Mouse (Mus musculus) stomach, embryonic 15.5 days (tissue): ENCODE results near the gene Fhl2. TPM values are rescaled to one million over a fixed set of nuclear protein-coding genes. Genes with fewer than 3 reads are reported as not detected.

Experiments
- ATAC-seq: fragments of 200-750 bp; cut with Nextera tagmentation; 2 replicates; pipeline ENCODE4 v1.8.0; 2017; ENCODE audit warnings: low read depth, moderate number of reproducible peaks, moderate TSS enrichment; ENCODE audit not compliant: insufficient read depth, low FRiP score
- H3K27ac ChIP-seq: fragments of 300-500 bp; sonication (generic); 2 replicates; pipeline ENCODE4 v1.5.1; 2015; ENCODE audit warnings: mild to moderate bottlenecking, inconsistent platforms
- H3K27me3 ChIP-seq: fragments of 300-500 bp; sonication (generic); replicated peaks from 2 replicates; pipeline ENCODE4 v1.6.1; 2015; ENCODE audit warnings: inconsistent platforms
- H3K36me3 ChIP-seq: fragments of 300-500 bp; sonication (generic); 2 replicates; pipeline ENCODE4 v1.6.1; 2015; ENCODE audit warnings: inconsistent platforms
- H3K4me1 ChIP-seq: fragments of 300-500 bp; sonication (generic); 2 replicates; pipeline ENCODE4 v1.6.1; 2015; ENCODE audit warnings: inconsistent platforms
- H3K4me2 ChIP-seq: fragments of 300-500 bp; sonication (generic); 2 replicates; pipeline ENCODE4 v1.6.1; 2015; ENCODE audit warnings: mild to moderate bottlenecking, inconsistent platforms
- H3K4me3 ChIP-seq: fragments of 300-500 bp; sonication (generic); replicated peaks from 2 replicates; pipeline ENCODE4 v1.5.1; 2015; ENCODE audit warnings: inconsistent platforms
- H3K9ac ChIP-seq: fragments of 300-500 bp; sonication (generic); 2 replicates; pipeline ENCODE4 v1.6.1; 2015; ENCODE audit warnings: inconsistent platforms
- H3K9me3 ChIP-seq: fragments of 300-500 bp; sonication (generic); 2 replicates; pipeline ENCODE4 v1.6.1; 2016; ENCODE audit warnings: inconsistent platforms
- WGBS: fragments of 180-500 bp; shearing (Covaris S2); methylation state at CpG from one replicate; pipeline ENCODE4 v1.1.7; 2015; 5-methylcytosine and 5-hydroxymethylcytosine counted together
- polyA plus RNA-seq: library from polyadenylated mRNA; unstranded; fragments of >200 nt; fragmentation: Nextera tagmentation; extraction: Ambion mirVana; gene quantifications from 2 replicates; pipeline ENCODE4 v1.2.1, GENCODE M21; 2015

Fhl2 gene
- polyA plus RNA-seq, 1 experiment from 2014 or later: 72.1 TPM

DNA sequence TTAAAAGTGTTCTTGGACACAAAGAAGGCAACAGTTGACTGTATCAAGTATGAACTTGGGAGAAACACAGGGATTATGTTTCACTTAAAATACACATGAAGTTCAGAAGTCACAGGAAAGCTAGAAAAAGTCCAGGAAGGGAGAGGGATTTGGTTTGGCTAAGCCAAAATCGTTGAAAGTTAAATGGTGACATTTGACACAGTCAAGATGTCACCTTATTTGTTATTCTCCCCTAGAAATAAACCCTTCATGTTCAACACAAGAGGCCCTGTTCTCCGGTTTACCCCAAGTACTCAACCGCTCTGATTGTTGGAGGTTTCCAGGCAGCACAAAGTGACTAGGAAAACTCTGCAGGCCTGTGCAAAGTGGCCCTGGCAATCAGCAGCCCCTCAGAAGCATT, 18.8 kb upstream of the Fhl2 start:
- Histone ChIP-seq H3K36me3 (no peaks in the 10 kb centered on the region), H3K9ac (no peak overlapping the region), H3K9me3 (no peaks in the 10 kb centered on the region), H3K27me3 (no peaks in the 10 kb centered on the region), H3K4me2 (no peak overlapping the region), H3K4me1 (no peaks in the 10 kb centered on the region; the same call in 1 of the 2 replicates), H3K4me3 (no peak overlapping the region), H3K27ac (peak overlapping the region; percentile 37)
- ATAC-seq: peak; percentile 27; the same call in 1 of the 2 replicates
- 41% methylated on average over 3 of the region's 3 CpGs for WGBS

DNA sequence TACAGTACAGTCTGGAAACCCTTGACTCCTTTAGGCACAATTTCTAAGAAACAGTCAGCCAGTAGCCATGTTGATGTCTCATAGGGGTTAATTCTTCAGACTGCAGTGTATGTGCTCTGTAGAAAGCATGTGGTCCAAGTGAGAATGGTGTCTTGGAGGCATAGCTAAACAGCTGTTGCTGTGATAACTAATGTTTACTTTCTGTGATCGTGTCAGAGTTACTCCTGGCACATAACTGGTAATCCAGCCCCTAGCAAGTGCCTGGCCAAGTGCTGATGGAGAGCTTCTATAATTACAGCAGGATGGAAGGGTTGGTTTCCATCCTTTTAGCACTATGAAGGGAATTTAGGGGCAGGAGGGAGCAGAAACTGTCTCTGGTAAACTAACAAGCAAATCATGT, 14.5 kb upstream of the Fhl2 start:
- Histone ChIP-seq H3K4me2 (no peak overlapping the region), H3K9ac (no peak overlapping the region), H3K27me3 (no peaks in the 10 kb centered on the region), H3K27ac (no peak overlapping the region), H3K4me3 (no peak overlapping the region), H3K4me1 (no peaks in the 10 kb centered on the region), H3K36me3 (no peaks in the 10 kb centered on the region), H3K9me3 (no peaks in the 10 kb centered on the region)
- WGBS: 11% methylated on average over 1 of the region's 1 CpGs
- no peak for ATAC-seq

DNA sequence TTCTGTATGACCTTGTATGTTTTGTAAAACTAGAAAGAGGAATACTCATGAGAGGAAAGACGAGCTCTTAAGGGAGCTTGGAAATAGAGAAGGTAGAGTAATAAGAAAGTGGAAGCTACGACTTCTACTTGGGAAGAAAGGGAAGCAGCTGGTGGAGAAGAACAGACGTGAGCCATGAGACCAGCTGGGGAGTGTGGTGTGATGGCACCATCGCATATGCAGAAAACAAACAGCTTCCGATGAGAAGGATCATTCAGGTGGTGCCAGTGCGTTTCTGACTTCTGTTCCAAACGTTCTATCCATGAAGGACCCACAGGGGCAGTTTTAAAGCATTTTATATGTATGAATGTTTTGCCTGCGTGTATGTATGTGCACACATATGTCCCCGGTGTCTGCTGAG, 13.5 kb upstream of the Fhl2 start:
- ATAC-seq: no peak
- Histone ChIP-seq H3K4me2 (no peak overlapping the region), H3K9ac (no peak overlapping the region), H3K27me3 (no peaks in the 10 kb centered on the region), H3K27ac (no peak overlapping the region), H3K4me3 (no peak overlapping the region), H3K36me3 (no peaks in the 10 kb centered on the region), H3K4me1 (no peaks in the 10 kb centered on the region), H3K9me3 (no peaks in the 10 kb centered on the region)
- WGBS: 80% methylated on average over 9 of the region's 9 CpGs

DNA sequence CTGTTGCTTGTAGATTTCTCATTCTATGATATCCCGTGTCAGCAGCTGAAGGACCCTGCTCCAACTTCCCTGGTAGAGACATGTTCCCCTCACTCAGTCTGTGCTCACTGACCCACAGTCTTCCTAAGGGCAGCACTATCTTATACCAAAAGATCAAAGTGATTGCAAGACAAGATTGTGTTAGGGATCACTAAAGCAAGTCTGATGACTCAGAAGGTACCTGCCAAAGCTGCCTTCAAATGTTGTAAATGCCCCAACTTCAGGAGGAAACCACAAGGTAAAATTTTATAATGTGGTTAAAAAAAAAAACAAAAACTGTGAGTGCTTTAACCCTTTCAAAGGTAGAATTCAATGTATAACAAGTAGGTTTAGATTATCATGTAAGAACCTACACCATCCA, 10.4 kb upstream of the Fhl2 start:
- Histone ChIP-seq H3K27me3 (no peaks in the 10 kb centered on the region), H3K9ac (no peak overlapping the region), H3K27ac (no peak overlapping the region), H3K9me3 (no peaks in the 10 kb centered on the region), H3K4me2 (no peak overlapping the region), H3K4me3 (no peak overlapping the region), H3K4me1 (no peaks in the 10 kb centered on the region), H3K36me3 (no peaks in the 10 kb centered on the region)
- no peak for ATAC-seq
- WGBS: 92% methylated on average over 1 of the region's 1 CpGs

DNA sequence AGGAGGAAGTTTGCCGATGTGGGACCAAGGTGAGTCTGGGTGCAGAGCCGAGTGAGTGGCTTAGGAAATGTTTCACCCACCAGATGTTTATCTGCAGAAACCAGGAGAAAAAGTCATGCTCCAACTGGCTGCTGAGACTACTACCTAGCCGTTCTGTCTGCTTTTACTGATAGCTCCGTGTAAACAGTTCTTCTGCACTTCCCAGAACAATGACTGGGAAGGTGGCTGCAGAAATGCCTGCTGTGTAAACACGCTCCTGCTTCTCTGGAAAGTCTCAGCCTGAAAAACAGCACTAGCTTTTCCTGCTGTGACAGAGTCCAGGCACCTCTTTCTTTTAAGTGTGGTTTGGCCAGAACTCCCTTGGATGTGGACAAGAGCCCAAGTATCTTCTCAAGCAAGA, 6.5 kb upstream of the Fhl2 start:
- no peaks in the 10 kb centered on the region for H3K9me3 ChIP-seq
- H3K4me2 ChIP-seq: no peak overlapping the region
- H3K9ac ChIP-seq: no peak overlapping the region
- no peak overlapping the region for H3K4me3 ChIP-seq
- no peaks in the 10 kb centered on the region for H3K36me3 ChIP-seq
- no peaks in the 10 kb centered on the region for H3K4me1 ChIP-seq
- WGBS: 11% methylated on average over 5 of the region's 5 CpGs
- no peaks in the 10 kb centered on the region for H3K27me3 ChIP-seq
- 0 out of 2 replicates have a peak overlapping the region, but pooled peaks have one; percentile 26 for H3K27ac ChIP-seq
- ATAC-seq: peak; percentile 68; the same call in 1 of the 2 replicates

DNA sequence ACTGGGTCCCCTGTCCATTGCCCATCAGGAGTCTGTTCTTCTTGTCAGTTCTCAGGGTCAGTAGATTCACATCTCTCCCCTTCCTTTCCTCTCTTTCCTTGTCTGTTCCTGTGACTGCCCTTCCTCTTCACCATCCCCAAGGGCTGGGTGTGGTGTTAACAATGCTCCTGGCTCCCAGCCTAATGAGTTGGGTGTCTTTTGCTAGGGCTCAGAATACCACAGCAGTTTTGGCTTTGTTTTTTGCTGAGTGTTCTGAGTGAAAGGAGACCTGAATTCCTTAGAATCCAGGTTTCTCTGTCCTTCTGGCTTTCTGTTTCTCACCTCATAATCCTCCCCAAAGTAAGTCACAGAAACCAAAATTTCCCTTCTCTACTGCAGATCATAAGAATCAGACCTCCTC, 5.4 kb upstream of the Fhl2 start:
- Histone ChIP-seq H3K4me2 (no peak overlapping the region), H3K27me3 (no peaks in the 10 kb centered on the region), H3K36me3 (no peaks in the 10 kb centered on the region), H3K4me3 (no peak overlapping the region), H3K9ac (no peak overlapping the region), H3K27ac (no peak overlapping the region), H3K9me3 (no peaks in the 10 kb centered on the region), H3K4me1 (no peaks in the 10 kb centered on the region)
- ATAC-seq: no peak

DNA sequence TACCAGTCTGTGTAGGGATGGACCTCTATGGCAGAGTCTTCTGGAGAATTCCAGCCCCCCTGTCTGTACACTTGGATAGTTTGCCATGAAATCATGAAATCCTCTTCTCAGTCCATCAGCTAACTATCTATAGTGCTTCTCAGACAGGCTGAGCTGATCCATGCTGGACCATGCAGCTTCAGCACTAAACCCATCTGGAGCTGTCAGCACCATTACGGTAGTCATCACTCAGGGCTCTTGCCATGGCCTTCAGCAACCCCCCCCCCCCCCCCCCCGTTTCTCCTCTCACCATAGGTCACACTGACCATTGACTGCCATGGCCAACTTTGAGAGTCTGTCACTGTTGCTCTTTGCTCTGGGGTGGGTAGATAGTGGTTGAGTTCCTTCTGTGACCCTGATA, 5.0 kb upstream of the Fhl2 start:
- no peak overlapping the region for H3K27ac ChIP-seq
- no peak overlapping the region for H3K9ac ChIP-seq
- no peak overlapping the region for H3K4me3 ChIP-seq
- WGBS: 84% methylated on average over 2 of the region's 2 CpGs
- no peak for ATAC-seq
- no peak overlapping the region for H3K4me2 ChIP-seq
- H3K4me1 ChIP-seq: 0 out of 2 replicates have a peak, but pooled peaks cover under 1% of the 10 kb centered on the region
- H3K9me3 ChIP-seq: no peaks in the 10 kb centered on the region
- no peaks in the 10 kb centered on the region for H3K36me3 ChIP-seq
- no peaks in the 10 kb centered on the region for H3K27me3 ChIP-seq

DNA sequence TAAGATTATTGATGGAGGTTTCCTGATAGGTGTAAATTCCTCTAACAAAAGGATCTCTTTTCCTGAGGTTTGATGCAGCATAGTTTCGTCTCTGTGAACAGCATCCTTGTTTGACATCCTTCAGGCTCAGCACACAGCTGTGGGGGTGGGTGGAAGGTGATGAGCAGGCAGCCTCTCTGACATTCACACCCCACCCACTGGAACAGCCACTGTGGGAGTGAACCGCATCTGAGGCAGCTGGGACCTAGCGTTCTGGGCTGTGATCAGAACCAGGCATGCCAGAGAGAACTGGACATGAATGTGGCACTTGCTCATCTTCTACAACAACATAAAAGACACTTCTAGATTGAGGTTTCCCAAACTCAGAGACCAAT, 3.1 kb upstream of the Fhl2 start:
- Histone ChIP-seq H3K9me3 (no peaks in the 10 kb centered on the region), H3K36me3 (no peaks in the 10 kb centered on the region), H3K9ac (no peak overlapping the region), H3K4me1 (peaks cover 10% of the 10 kb centered on the region; the same call in 1 of the 2 replicates), H3K4me3 (no peak overlapping the region), H3K27me3 (no peaks in the 10 kb centered on the region), H3K27ac (no peak overlapping the region), H3K4me2 (no peak overlapping the region)
- WGBS: 52% methylated on average over 3 of the region's 3 CpGs
- ATAC-seq: no peak

DNA sequence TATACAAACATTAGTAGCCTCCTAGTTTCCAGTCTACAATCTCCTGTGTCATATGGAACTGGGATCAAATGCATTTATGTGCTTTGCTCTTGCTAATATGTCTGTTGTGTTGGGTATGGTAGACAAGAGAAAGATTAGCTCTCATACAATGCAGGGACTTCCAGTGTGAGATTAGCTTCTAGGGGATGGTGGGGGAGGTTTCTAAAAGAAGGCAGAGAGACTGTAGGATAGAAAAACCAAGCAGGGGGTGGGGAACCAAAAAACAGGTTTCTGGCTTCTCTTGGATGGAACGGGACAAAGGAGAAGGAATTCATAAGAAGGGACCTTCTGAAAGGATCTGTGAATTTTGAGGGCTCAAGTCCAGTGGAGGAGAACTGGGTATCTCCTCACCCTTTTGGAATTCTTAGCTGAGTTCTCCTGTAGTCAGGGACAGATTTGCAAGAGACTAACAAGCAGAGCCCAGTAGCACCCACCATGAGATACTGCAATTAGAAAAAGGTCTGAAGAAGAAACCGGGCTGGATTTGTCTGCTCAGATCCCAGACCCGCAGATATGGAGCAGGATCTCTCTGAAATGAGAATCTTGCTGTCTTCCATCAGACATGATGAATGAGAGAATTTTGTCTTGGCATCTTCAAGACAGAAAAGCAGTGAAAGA, 2.6 kb upstream of the Fhl2 start:
- H3K9ac ChIP-seq: no peak overlapping the region
- H3K4me1 ChIP-seq: peaks cover 10% of the 10 kb centered on the region; the same call in 1 of the 2 replicates
- no peak overlapping the region for H3K27ac ChIP-seq
- no peak overlapping the region for H3K4me2 ChIP-seq
- H3K36me3 ChIP-seq: no peaks in the 10 kb centered on the region
- H3K9me3 ChIP-seq: no peaks in the 10 kb centered on the region
- WGBS: 73% methylated on average over 3 of the region's 3 CpGs
- no peaks in the 10 kb centered on the region for H3K27me3 ChIP-seq
- no peak overlapping the region for H3K4me3 ChIP-seq
- ATAC-seq: no peak

DNA sequence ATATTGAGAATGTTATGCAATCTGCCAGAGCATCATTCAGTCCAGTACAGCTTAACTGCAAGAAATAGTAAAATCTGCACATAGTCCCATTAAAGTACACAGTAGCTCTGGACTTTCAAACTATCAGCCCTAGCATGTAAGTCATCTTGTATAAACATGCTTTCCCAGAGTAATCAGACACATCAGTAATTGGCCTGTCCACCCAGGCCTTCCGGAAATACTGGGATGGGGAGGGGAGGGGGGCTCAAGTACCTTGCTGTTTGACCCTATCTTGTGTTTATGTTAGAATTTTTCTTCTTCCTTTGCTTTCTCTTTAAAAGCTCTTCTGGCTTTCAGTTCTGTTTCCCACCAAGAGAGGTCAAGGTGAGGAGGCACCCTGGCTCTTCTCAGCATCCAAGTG, 725 bp downstream of the Fhl2 start:
- no peak overlapping the region for H3K4me3 ChIP-seq
- no peaks in the 10 kb centered on the region for H3K27me3 ChIP-seq
- WGBS: 9% methylated on average over 1 of the region's 1 CpGs
- H3K27ac ChIP-seq: no peak overlapping the region
- ATAC-seq: peak; percentile 31; the same call in 1 of the 2 replicates
- no peak overlapping the region for H3K9ac ChIP-seq
- H3K4me2 ChIP-seq: no peak overlapping the region
- H3K9me3 ChIP-seq: no peaks in the 10 kb centered on the region
- peaks cover 10% of the 10 kb centered on the region; the same call in 1 of the 2 replicates for H3K4me1 ChIP-seq
- no peaks in the 10 kb centered on the region for H3K36me3 ChIP-seq

DNA sequence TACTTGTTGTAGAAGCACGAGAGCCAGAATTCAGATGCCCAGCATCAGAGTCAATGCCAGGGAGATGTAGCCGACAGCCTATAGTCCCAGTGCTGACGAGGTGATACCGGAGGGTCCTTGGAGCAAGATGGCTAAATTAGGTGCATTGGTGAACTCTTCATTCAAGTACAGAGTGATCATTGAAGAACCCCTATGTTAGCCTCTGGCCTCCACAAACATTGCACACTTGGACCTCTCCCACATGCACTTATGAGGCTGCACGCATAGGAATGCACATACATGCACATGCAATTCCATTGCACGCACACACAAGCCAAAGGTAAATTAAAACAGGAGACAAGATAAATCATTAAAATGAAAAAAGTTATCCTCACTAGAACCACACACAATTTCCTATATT, 3.4 kb downstream of the Fhl2 start:
- no peak for ATAC-seq
- 94% methylated on average over 6 of the region's 6 CpGs for WGBS
- no peak overlapping the region for H3K27ac ChIP-seq
- peaks cover 10% of the 10 kb centered on the region; the same call in 1 of the 2 replicates for H3K4me1 ChIP-seq
- H3K9ac ChIP-seq: no peak overlapping the region
- H3K4me2 ChIP-seq: no peak overlapping the region
- no peaks in the 10 kb centered on the region for H3K9me3 ChIP-seq
- no peaks in the 10 kb centered on the region for H3K36me3 ChIP-seq
- no peaks in the 10 kb centered on the region for H3K27me3 ChIP-seq
- no peak overlapping the region for H3K4me3 ChIP-seq

DNA sequence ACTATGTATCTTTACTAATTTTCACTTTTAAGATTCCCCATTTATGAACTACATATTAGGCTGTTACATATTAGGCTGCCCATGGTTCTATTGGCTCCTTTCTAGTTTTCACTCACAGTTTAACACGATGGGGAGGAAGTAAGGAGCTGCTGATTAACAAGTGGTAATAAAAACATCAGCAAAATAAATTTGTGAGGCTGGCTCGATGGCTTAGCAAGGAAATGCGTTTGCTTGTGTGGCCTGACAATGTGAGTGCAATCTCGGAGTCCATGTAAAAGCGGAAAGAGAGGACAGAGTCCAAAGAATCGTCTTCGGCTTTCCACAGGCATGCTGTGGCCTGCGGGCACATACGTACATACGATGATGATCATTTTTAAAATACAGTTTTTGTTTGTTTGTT, 4.3 kb downstream of the Fhl2 start:
- no peaks in the 10 kb centered on the region for H3K9me3 ChIP-seq
- ATAC-seq: no peak
- 77% methylated on average over 10 of the region's 10 CpGs for WGBS

DNA sequence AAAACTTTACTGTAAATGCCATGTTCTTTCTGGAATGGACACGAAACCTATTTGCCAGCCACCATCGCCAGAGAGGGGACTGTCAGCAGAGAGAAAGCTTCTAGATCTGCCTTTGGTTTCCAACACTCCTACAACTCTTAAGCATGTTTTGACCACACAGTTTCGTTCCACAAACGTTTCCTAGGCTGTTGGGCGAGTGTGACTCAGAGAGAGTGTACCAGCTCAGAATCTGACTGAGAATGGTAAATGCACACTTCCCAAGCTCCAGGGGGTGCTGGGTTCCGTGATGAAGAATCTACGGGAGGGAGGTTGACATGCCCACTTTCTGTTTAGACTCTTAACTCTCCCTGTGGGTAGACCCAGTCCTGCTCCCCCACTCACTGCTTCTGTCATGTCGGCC, 5.7 kb downstream of the Fhl2 start:
- H3K4me3 ChIP-seq: no peak overlapping the region
- no peak for ATAC-seq
- no peak overlapping the region for H3K27ac ChIP-seq
- peaks cover 2% of the 10 kb centered on the region; the same call in 1 of the 2 replicates for H3K4me1 ChIP-seq
- no peaks in the 10 kb centered on the region for H3K9me3 ChIP-seq
- H3K9ac ChIP-seq: no peak overlapping the region
- H3K36me3 ChIP-seq: no peaks in the 10 kb centered on the region
- WGBS: 76% methylated on average over 8 of the region's 8 CpGs
- H3K27me3 ChIP-seq: no peaks in the 10 kb centered on the region
- no peak overlapping the region for H3K4me2 ChIP-seq

More for the DNA sequence above, 4.3 kb downstream of the Fhl2 start:
- Histone ChIP-seq H3K4me3 (no peak overlapping the region), H3K27ac (no peak overlapping the region), H3K36me3 (no peaks in the 10 kb centered on the region), H3K27me3 (no peaks in the 10 kb centered on the region), H3K4me2 (no peak overlapping the region), H3K4me1 (peaks cover 10% of the 10 kb centered on the region; the same call in 1 of the 2 replicates), H3K9ac (no peak overlapping the region)
